Mouse (Mus musculus): ENCODE measurements at regions not wholly inside any gene's neighbourhood (a gene's known extent, or its start where the extent isn't known, plus 50 kb on each side); places are given as distances from the start of the nearest gene placed in this dataset.

DNA sequence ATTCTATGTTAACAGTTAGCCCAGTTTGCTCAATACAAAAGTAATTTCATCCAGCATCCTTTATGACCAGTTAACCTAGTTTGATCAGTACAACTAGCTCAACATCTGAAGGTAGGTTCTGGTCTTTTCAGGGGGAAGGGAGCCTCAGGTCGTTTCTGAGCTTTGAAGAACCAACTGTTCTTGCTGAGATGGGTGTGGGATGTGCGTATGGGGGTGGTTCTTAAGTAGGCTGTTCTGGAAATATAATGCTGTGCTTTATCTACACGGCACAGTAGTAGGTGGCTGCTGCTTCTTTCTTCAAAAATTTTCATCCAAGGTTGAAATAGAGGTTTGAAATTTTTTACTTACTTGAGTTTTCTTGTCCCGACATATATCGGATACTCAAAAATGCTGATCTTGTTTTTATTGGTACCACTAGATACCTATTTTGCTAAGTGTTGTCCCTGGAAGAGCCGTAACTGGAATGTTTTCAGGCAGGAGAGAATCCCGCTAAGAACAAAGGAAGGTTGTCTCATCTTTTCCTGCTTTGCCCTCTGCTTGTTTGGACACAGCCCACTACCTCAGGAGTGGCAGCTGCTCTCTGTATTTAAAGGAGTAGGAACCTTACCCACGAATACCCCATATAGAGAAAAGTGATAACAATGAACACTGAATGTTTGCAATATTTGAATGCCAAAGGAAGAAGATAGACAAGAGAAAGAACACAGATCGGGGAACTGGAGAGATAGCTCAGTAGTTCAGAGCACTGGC lies 275.5 kb downstream of the Cdh10 start:
- H3K36me3 ChIP-seq (replicated peaks; ENCODE audit: control insufficient read depth, insufficient read depth, low read length), result no peaks in the 10 kb centered on the region
- TF ChIP-seq EP300 (IDR thresholded peaks at IDR 0.05; ENCODE audit: low read depth) (no peak), CTCF (IDR thresholded peaks at IDR 0.05; ENCODE audit: low read depth) (no peak)

DNA sequence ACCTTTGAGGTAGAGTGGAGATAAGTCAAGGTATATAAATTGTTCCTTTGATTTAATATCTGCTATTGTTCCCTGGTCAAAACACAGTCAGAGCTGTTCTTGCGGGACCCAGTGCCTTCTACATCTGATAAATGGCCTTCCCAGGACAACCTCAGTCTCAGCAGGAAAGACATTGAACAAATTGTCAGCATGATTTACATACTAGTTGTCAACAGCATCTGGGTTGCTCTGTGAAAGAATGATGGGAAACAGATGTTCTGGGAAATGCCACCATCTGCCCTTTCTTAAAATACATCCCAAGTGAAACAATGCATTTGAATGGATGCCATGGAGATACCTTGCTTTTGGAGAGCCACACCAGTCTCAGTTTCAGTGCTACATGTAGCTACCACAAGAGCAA lies 296.2 kb downstream of the Cdh10 start:
- TF ChIP-seq CTCF (IDR thresholded peaks at IDR 0.05; ENCODE audit: low read depth) (no peak), EP300 (IDR thresholded peaks at IDR 0.05; ENCODE audit: low read depth) (no peak)
- Histone ChIP-seq H3K36me3 (replicated peaks; ENCODE audit: control insufficient read depth, insufficient read depth, low read length) (no peaks in the 10 kb centered on the region), H3K4me2 (ENCODE audit: low read depth, low read length) (no peak overlapping the region), H3K27ac (ENCODE audit: low read depth) (no peak overlapping the region), H3K27me3 (ENCODE audit: control insufficient read depth, insufficient read depth, low read length) (no peaks in the 10 kb centered on the region), H3K9ac (replicated peaks; ENCODE audit: low read depth, low read length) (no peak overlapping the region), H3K4me3 (ENCODE audit: low read depth, low read length) (no peak overlapping the region), H3K9me3 (replicated peaks; ENCODE audit: control insufficient read depth, low read length) (no peaks in the 10 kb centered on the region), H3K4me1 (ENCODE audit: control insufficient read depth, insufficient read depth) (no peaks in the 10 kb centered on the region)
- DNase-seq (ENCODE audit: low spot score), result no peak
- no peak for ATAC-seq (ENCODE audit: insufficient read depth, low read depth)
- 15% methylated on average over 1 of the region's 1 CpGs for WGBS

More for the DNA sequence above, 275.5 kb downstream of the Cdh10 start:
- no peak for DNase-seq (ENCODE audit: low spot score)
- Histone ChIP-seq H3K4me3 (ENCODE audit: low read depth, low read length) (no peak overlapping the region), H3K9me3 (replicated peaks; ENCODE audit: control insufficient read depth, low read length) (no peaks in the 10 kb centered on the region), H3K4me1 (ENCODE audit: control insufficient read depth, insufficient read depth) (no peaks in the 10 kb centered on the region), H3K9ac (replicated peaks; ENCODE audit: low read depth, low read length) (no peak overlapping the region), H3K27me3 (ENCODE audit: control insufficient read depth, insufficient read depth, low read length) (no peaks in the 10 kb centered on the region), H3K4me2 (ENCODE audit: low read depth, low read length) (no peak overlapping the region), H3K27ac (ENCODE audit: low read depth) (no peak overlapping the region)
- no peak for ATAC-seq (ENCODE audit: insufficient read depth, low read depth)
- WGBS, result 73% methylated on average over 9 of the region's 9 CpGs

DNA sequence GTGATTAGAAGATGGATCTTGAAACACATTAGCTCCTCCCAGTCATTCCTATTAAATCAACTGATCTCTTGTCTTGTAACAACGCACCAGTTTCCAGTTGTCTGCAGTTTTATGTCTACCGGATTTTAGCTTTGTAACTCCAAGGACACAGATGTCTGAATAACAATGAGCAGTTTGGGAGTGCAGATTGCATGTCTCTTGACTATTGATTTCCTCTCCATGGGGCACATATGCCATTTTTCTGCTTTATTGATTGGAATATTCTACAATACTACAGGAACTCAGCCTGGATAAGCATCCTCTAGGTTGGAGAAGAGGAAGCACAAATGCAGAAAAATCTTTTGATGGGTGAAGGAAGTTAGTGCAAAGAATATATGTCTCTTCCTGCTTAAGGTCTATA lies 300.2 kb downstream of the Cdh10 start:
- H3K36me3 ChIP-seq (replicated peaks; ENCODE audit: control insufficient read depth, insufficient read depth, low read length), result no peaks in the 10 kb centered on the region
- TF ChIP-seq CTCF (IDR thresholded peaks at IDR 0.05; ENCODE audit: low read depth) (no peak), EP300 (IDR thresholded peaks at IDR 0.05; ENCODE audit: low read depth) (no peak)
- 79% methylated on average over 2 of the region's 2 CpGs for WGBS
- ATAC-seq (ENCODE audit: insufficient read depth, low read depth) (no peak), DNase-seq (ENCODE audit: low spot score) (no peak)
- H3K9ac ChIP-seq (replicated peaks; ENCODE audit: low read depth, low read length), result no peak overlapping the region
- H3K4me1 ChIP-seq (ENCODE audit: control insufficient read depth, insufficient read depth), result no peaks in the 10 kb centered on the region
- no peaks in the 10 kb centered on the region for H3K9me3 ChIP-seq (replicated peaks; ENCODE audit: control insufficient read depth, low read length)
- no peaks in the 10 kb centered on the region for H3K27me3 ChIP-seq (ENCODE audit: control insufficient read depth, insufficient read depth, low read length)
- H3K27ac ChIP-seq (ENCODE audit: low read depth), result no peak overlapping the region
- H3K4me2 ChIP-seq (ENCODE audit: low read depth, low read length), result no peak overlapping the region
- no peak overlapping the region for H3K4me3 ChIP-seq (ENCODE audit: low read depth, low read length)

DNA sequence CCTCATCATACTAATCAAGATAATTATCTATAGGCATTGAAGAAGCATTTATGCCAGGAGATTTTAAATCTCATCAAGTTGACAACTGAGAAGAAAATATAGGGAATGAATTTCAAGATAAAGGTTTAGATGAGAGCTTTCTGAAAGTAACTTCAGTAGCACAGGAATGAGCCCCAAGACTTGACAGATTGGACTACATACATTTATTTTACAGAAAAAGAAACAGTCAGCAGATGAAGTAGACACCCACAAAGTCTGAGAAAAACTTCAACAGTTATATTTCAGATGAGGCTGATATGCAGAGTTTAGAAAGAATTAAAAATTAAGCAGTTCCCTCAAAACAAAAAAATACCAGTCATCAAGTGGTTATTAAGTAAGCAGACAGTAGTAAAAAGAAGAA lies 308.7 kb downstream of the Cdh10 start:
- H3K4me2 ChIP-seq (ENCODE audit: low read depth, low read length), result no peak overlapping the region
- ATAC-seq (ENCODE audit: insufficient read depth, low read depth) (no peak), DNase-seq (ENCODE audit: low spot score) (no peak)
- H3K27ac ChIP-seq (ENCODE audit: low read depth), result no peak overlapping the region
- TF ChIP-seq CTCF (IDR thresholded peaks at IDR 0.05; ENCODE audit: low read depth) (no peak), EP300 (IDR thresholded peaks at IDR 0.05; ENCODE audit: low read depth) (no peak)
- H3K9ac ChIP-seq (replicated peaks; ENCODE audit: low read depth, low read length), result no peak overlapping the region
- no peaks in the 10 kb centered on the region for H3K9me3 ChIP-seq (replicated peaks; ENCODE audit: control insufficient read depth, low read length)
- no peak overlapping the region for H3K4me3 ChIP-seq (ENCODE audit: low read depth, low read length)
- H3K4me1 ChIP-seq (ENCODE audit: control insufficient read depth, insufficient read depth), result no peaks in the 10 kb centered on the region
- H3K36me3 ChIP-seq (replicated peaks; ENCODE audit: control insufficient read depth, insufficient read depth, low read length), result no peaks in the 10 kb centered on the region
- H3K27me3 ChIP-seq (ENCODE audit: control insufficient read depth, insufficient read depth, low read length), result no peaks in the 10 kb centered on the region

DNA sequence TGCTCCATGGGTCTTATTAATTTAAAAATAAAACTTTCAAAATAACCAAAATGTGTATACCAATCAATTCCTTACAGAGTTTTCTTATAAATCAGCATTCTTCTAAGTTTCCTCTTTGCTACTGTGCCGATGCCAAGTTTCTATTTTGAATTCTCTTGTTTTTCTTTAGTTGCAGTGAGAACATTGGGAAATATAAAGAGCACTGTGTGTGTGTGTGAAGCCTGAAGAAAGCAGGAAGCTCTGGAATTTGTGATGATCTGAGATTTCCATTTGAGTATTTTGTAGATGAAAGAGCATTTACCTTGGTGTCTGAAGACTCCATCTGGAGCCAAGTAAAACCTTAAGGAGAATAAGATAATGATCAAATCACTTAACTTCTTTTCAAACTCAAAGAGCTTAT lies 310.6 kb downstream of the Cdh10 start:
- no peaks in the 10 kb centered on the region for H3K27me3 ChIP-seq (ENCODE audit: control insufficient read depth, insufficient read depth, low read length)
- WGBS, result 67% methylated on average over 1 of the region's 1 CpGs
- H3K4me2 ChIP-seq (ENCODE audit: low read depth, low read length), result no peak overlapping the region
- H3K4me3 ChIP-seq (ENCODE audit: low read depth, low read length), result no peak overlapping the region
- DNase-seq (ENCODE audit: low spot score) (no peak), ATAC-seq (ENCODE audit: insufficient read depth, low read depth) (no peak)
- H3K9ac ChIP-seq (replicated peaks; ENCODE audit: low read depth, low read length), result no peak overlapping the region
- no peaks in the 10 kb centered on the region for H3K4me1 ChIP-seq (ENCODE audit: control insufficient read depth, insufficient read depth)
- no peaks in the 10 kb centered on the region for H3K36me3 ChIP-seq (replicated peaks; ENCODE audit: control insufficient read depth, insufficient read depth, low read length)
- TF ChIP-seq CTCF (IDR thresholded peaks at IDR 0.05; ENCODE audit: low read depth) (no peak), EP300 (IDR thresholded peaks at IDR 0.05; ENCODE audit: low read depth) (no peak)
- H3K9me3 ChIP-seq (replicated peaks; ENCODE audit: control insufficient read depth, low read length), result no peaks in the 10 kb centered on the region
- H3K27ac ChIP-seq (ENCODE audit: low read depth), result no peak overlapping the region

DNA sequence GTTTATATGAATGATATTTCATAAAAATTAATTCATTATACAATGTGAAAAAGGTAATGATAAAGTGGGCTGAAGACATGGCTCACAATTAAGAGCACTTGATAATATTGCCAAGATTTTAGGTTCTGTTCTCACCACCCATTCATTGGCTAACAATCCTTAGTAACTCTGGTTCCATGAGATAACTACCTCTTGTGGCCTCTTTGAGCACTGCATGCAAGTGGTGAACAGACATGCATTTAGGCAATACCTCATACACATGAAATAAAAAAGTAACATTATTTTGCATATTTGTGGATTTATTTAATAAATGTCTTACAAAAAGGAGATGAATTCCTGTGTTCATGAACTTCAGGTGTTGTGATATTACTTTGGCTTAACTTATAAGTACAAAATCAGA lies 334.9 kb downstream of the Cdh10 start:
- no peak for ATAC-seq (ENCODE audit: insufficient read depth, low read depth)
- Histone ChIP-seq H3K4me2 (ENCODE audit: low read depth, low read length) (no peak overlapping the region), H3K9me3 (replicated peaks; ENCODE audit: control insufficient read depth, low read length) (no peaks in the 10 kb centered on the region), H3K27me3 (ENCODE audit: control insufficient read depth, insufficient read depth, low read length) (no peaks in the 10 kb centered on the region), H3K27ac (ENCODE audit: low read depth) (no peak overlapping the region), H3K9ac (replicated peaks; ENCODE audit: low read depth, low read length) (no peak overlapping the region), H3K4me1 (ENCODE audit: control insufficient read depth, insufficient read depth) (no peaks in the 10 kb centered on the region), H3K4me3 (ENCODE audit: low read depth, low read length) (no peak overlapping the region), H3K36me3 (replicated peaks; ENCODE audit: control insufficient read depth, insufficient read depth, low read length) (no peaks in the 10 kb centered on the region)
- no peak for DNase-seq (ENCODE audit: low spot score)
- TF ChIP-seq CTCF (IDR thresholded peaks at IDR 0.05; ENCODE audit: low read depth), result no peak
- TF ChIP-seq EP300 (IDR thresholded peaks at IDR 0.05; ENCODE audit: low read depth), result no peak

All from heart, postnatal 0 days (tissue).